Mouse (Mus musculus) common myeloid progenitor, adult 5-6 weeks (primary cell): Measurements from ENCODE around the gene Romo1. TPM values are rescaled to one million over a fixed set of nuclear protein-coding genes. Genes with fewer than 3 reads are reported as not detected.
"Not testable (repeated sequence)": the region's sequence is repeated elsewhere in the genome, so short reads cannot be mapped to it uniquely, and the experiment has no call there.

ENCODE experiments used
- ATAC-seq: replicated peaks from 2 replicates; pipeline ENCODE4 v1.8.0; 2016; ENCODE audit warnings: low read depth, mild to moderate bottlenecking, moderate TSS enrichment, inconsistent platforms; ENCODE audit not compliant: poor library complexity, severe bottlenecking
- total RNA-seq: library from RNA; stranded (forward); fragments of 200-1000, 187-1606 nt; gene quantifications from 2 replicates; pipeline ENCODE4 v1.2.3, GENCODE M21; 2017

The Romo1 gene
- total RNA-seq, 1 experiment from 2014 or later = 15.8 TPM

GRCm38 (mm10) chr2:156179046-156179795, 35.4 kb downstream of the Romo1 start:
- peak; percentile 61 for ATAC-seq

GRCm38 (mm10) chr2:156179796-156180093, 35.9 kb downstream of the Romo1 start:
- no peak for ATAC-seq

GRCm38 (mm10) chr2:156180094-156180821, 36.4 kb downstream of the Romo1 start, which contains the start of gene Rbm39:
Gene Rbm39, minus strand, starts transcription at chr2:156180238.
- peak; percentile 90 for ATAC-seq

- ATAC-seq = no peak
Measured at GRCm38 (mm10) chr2:156180824-156181590, 37.2 kb downstream of the Romo1 start.

- ATAC-seq = no peak
Measured at GRCm38 (mm10) chr2:156181592-156181991, 37.8 kb downstream of the Romo1 start.

GRCm38 (mm10) chr2:156189241-156189640, 45.4 kb downstream of the Romo1 start:
- not testable (repeated sequence) for ATAC-seq

GRCm38 (mm10) chr2:156190004-156190896, 46.4 kb downstream of the Romo1 start:
- peak; percentile 99 for ATAC-seq

GRCm38 (mm10) chr2:156191540-156191939, 47.7 kb downstream of the Romo1 start:
- no peak for ATAC-seq

GRCm38 (mm10) chr2:156192068-156192467, 48.2 kb downstream of the Romo1 start:
- ATAC-seq = no peak

- no peak for ATAC-seq
Measured at GRCm38 (mm10) chr2:156193066-156193862, 49.4 kb downstream of the Romo1 start.

GRCm38 (mm10) chr2:156194571-156194970, 50.7 kb downstream of the Romo1 start:
- ATAC-seq = no peak

Other genes with a start within 250 kb of the Romo1 start
- 58.5 and 105 TPM in 2 replicates for gene Uqcc1, start 213.7 kb upstream of the Romo1 start, total RNA-seq
- not detected in 2 replicates for gene Gm15557, start 203.3 kb upstream of the Romo1 start, total RNA-seq
- not detected in 2 replicates for gene Gdf5, start 198.7 kb upstream of the Romo1 start, total RNA-seq
- 36.6 and 46.4 TPM in 2 replicates for gene Cep250, start 187.6 kb upstream of the Romo1 start, total RNA-seq
- 4.3 TPM in 1 of 2 replicates, not detected in the other for gene 6430550D23Rik, start 136.1 kb upstream of the Romo1 start, total RNA-seq
- 55.3 and 84.7 TPM in 2 replicates for gene Ergic3, start 136.0 kb upstream of the Romo1 start, total RNA-seq
- not detected in 2 replicates for gene Fer1l4, start 91.1 kb upstream of the Romo1 start, total RNA-seq
- gene Spag4, start 78.9 kb upstream of the Romo1 start, total RNA-seq = 2.4 and 2.6 TPM in 2 replicates
- 19.7 and 22.7 TPM in 2 replicates for gene Cpne1, start 32.1 kb upstream of the Romo1 start, total RNA-seq
- 41.2 and 51.7 TPM in 2 replicates for gene Rbm12, start 32.1 kb upstream of the Romo1 start, total RNA-seq
- 32.1 and 33.0 TPM in 2 replicates for gene Gm28036, start 16.9 kb upstream of the Romo1 start, total RNA-seq
- gene Nfs1, start 147 bp downstream of the Romo1 start, total RNA-seq = 43.2 and 47.0 TPM in 2 replicates
- 689 and 779 TPM in 2 replicates for gene Rbm39, start 36.2 kb downstream of the Romo1 start, total RNA-seq
- gene Phf20, start 52.4 kb downstream of the Romo1 start, total RNA-seq = 75.0 and 79.0 TPM in 2 replicates
- 5.8 and 6.7 TPM in 2 replicates for gene Cnbd2, start 168.3 kb downstream of the Romo1 start, total RNA-seq
- 4.9 and 12.3 TPM in 2 replicates for gene Scand1, start 168.7 kb downstream of the Romo1 start, total RNA-seq